Mouse (Mus musculus) frontal cortex, postnatal 36 days (tissue): ENCODE measurements around the gene Bend3.
"Not testable (repeated sequence)": the region's sequence is repeated elsewhere in the genome, so short reads cannot be mapped to it uniquely, and the experiment has no call there.

Experiments
- DNase-seq, 2 experiments: peaks; one replicate each; pipeline ENCODE4 v3.0.0; 2022; ENCODE audit warnings: low spot score in 2 of 2

Bend3 gene

GRCm38 (mm10) chr10:43480227-43480849 is 1.7 kb downstream of the Bend3 start:
- DNase-seq = no peak

GRCm38 (mm10) chr10:43481179-43481578 is 2.5 kb downstream of the Bend3 start:
- no peak for DNase-seq

- DNase-seq = no peak
These were observed 3.4 kb downstream of the Bend3 start for GRCm38 (mm10) chr10:43482021-43482420.

GRCm38 (mm10) chr10:43483426-43483995 is 4.9 kb downstream of the Bend3 start:
- DNase-seq = no peak

GRCm38 (mm10) chr10:43485751-43486268 is 7.2 kb downstream of the Bend3 start:
- no peak for DNase-seq

GRCm38 (mm10) chr10:43487441-43488010 is 8.9 kb downstream of the Bend3 start:
- no peak for DNase-seq

GRCm38 (mm10) chr10:43488258-43488657 is 9.6 kb downstream of the Bend3 start:
- no peak for DNase-seq

GRCm38 (mm10) chr10:43489139-43489538 is 10.5 kb downstream of the Bend3 start:
- DNase-seq = no peak

GRCm38 (mm10) chr10:43489550-43489949 is 10.9 kb downstream of the Bend3 start:
- DNase-seq = no peak

GRCm38 (mm10) chr10:43490034-43490433 is 11.4 kb downstream of the Bend3 start:
- no peak for DNase-seq

- DNase-seq = no peak
These were observed 12.2 kb downstream of the Bend3 start for GRCm38 (mm10) chr10:43490846-43491245.

GRCm38 (mm10) chr10:43502599-43502998 is 24.0 kb downstream of the Bend3 start:
- no peak for DNase-seq

GRCm38 (mm10) chr10:43504291-43504690 is 25.7 kb downstream of the Bend3 start:
- no peak for DNase-seq

GRCm38 (mm10) chr10:43507051-43507450 is 28.4 kb downstream of the Bend3 start:
- no peak for DNase-seq

GRCm38 (mm10) chr10:43509228-43509627 is 30.6 kb downstream of the Bend3 start:
- no peak for DNase-seq

GRCm38 (mm10) chr10:43512976-43513375 is 34.3 kb downstream of the Bend3 start:
- no peak for DNase-seq

GRCm38 (mm10) chr10:43516992-43517660 is 38.5 kb downstream of the Bend3 start:
- no peak for DNase-seq

GRCm38 (mm10) chr10:43517836-43518235 is 39.2 kb downstream of the Bend3 start:
- DNase-seq = no peak

GRCm38 (mm10) chr10:43518368-43518767 is 39.7 kb downstream of the Bend3 start:
- DNase-seq = no peak

GRCm38 (mm10) chr10:43519977-43520376 is 41.3 kb downstream of the Bend3 start:
- DNase-seq = no peak

GRCm38 (mm10) chr10:43523931-43524330 is 45.3 kb downstream of the Bend3 start, which contains the start of gene Gm9803:
Gene Gm9803 (plus strand): TSS chr10:43524084.
- not testable (repeated sequence) for DNase-seq
